Mouse (Mus musculus) heart, embryonic 12.5 days (tissue): ENCODE measurements around the gene Usp54. TPM values are rescaled to one million over a fixed set of nuclear protein-coding genes. Genes with fewer than 3 reads are reported as not detected.
"Not testable (repeated sequence)": the region's sequence is repeated elsewhere in the genome, so short reads cannot be mapped to it uniquely, and the experiment has no call there.

Source experiments
- ATAC-seq: fragments of 200-750 bp; cut with Nextera tagmentation; 2 replicates; pipeline ENCODE4 v1.8.0; 2017; ENCODE audit warnings: moderate TSS enrichment, moderate library complexity; ENCODE audit not compliant: insufficient number of reproducible peaks, low FRiP score
- H3K27ac ChIP-seq: fragments of 300-500 bp; sonication (generic); 2 replicates; pipeline ENCODE4 v1.5.1; 2016; ENCODE audit warnings: mild to moderate bottlenecking, moderate library complexity; ENCODE audit not compliant: poor library complexity, severe bottlenecking
- H3K27me3 ChIP-seq: fragments of 300-500 bp; sonication (generic); replicated peaks from 2 replicates; pipeline ENCODE4 v1.6.1; 2016; ENCODE audit warnings: mild to moderate bottlenecking, moderate library complexity
- H3K36me3 ChIP-seq: fragments of 300-500 bp; sonication (generic); 2 replicates; pipeline ENCODE4 v1.6.1; 2016; ENCODE audit warnings: mild to moderate bottlenecking, moderate library complexity
- H3K4me1 ChIP-seq: fragments of 300-500 bp; sonication (generic); replicated peaks from 2 replicates; pipeline ENCODE4 v1.6.1; 2016; ENCODE audit warnings: mild to moderate bottlenecking
- H3K4me2 ChIP-seq: fragments of 300-500 bp; sonication (generic); 2 replicates; pipeline ENCODE4 v1.6.1; 2016; ENCODE audit warnings: mild to moderate bottlenecking, moderate library complexity
- H3K4me3 ChIP-seq: fragments of 300-500 bp; sonication (generic); 2 replicates; pipeline ENCODE4 v1.5.1; 2016; ENCODE audit warnings: mild to moderate bottlenecking
- H3K9ac ChIP-seq: fragments of 300-500 bp; sonication (generic); 2 replicates; pipeline ENCODE4 v1.6.1; 2016; ENCODE audit warnings: mild to moderate bottlenecking, moderate library complexity
- H3K9me3 ChIP-seq: fragments of 300-500 bp; sonication (generic); replicated peaks from 2 replicates; pipeline ENCODE4 v1.6.1; 2016; ENCODE audit warnings: mild to moderate bottlenecking, moderate library complexity
- WGBS: fragments of 180-500 bp; shearing (Covaris S2); methylation state at CpG from one replicate; pipeline ENCODE4 v1.1.7; 2016; 5-methylcytosine and 5-hydroxymethylcytosine counted together
- polyA plus RNA-seq: library from polyadenylated mRNA; unstranded; fragments of >200 nt; fragmentation: Nextera tagmentation; extraction: Ambion mirVana; gene quantifications from 2 replicates; pipeline ENCODE4 v1.2.1, GENCODE M21; 2016

Usp54 gene
- polyA plus RNA-seq, 1 experiment from 2014 or later = 7.4 TPM

- Histone ChIP-seq H3K4me2 (peak overlapping the region; percentile 44), H3K27me3 (no peaks in the 10 kb centered on the region), H3K9ac (no peak overlapping the region), H3K9me3 (no peaks in the 10 kb centered on the region), H3K4me3 (no peak overlapping the region), H3K36me3 (peaks cover 8% of the 10 kb centered on the region; the same call in 1 of the 2 replicates), H3K4me1 (peaks cover 18% of the 10 kb centered on the region), H3K27ac (peak overlapping the region; percentile 85)
- ATAC-seq = no peak
- WGBS = 56% methylated on average over 3 of the region's 3 CpGs
Measured at GRCm38 (mm10) chr14:20609519-20609918, 31.3 kb downstream of the Usp54 start.

GRCm38 (mm10) chr14:20607396-20608126 is 33.3 kb downstream of the Usp54 start:
- H3K4me1 ChIP-seq = peaks cover 18% of the 10 kb centered on the region
- H3K9ac ChIP-seq = 0 out of 2 replicates have a peak overlapping the region, but pooled peaks have one; percentile 20
- H3K27me3 ChIP-seq = no peaks in the 10 kb centered on the region
- H3K4me3 ChIP-seq = no peak overlapping the region
- ATAC-seq = no peak
- H3K27ac ChIP-seq = no peak overlapping the region; the same call in 1 of the 2 replicates
- peaks cover 14% of the 10 kb centered on the region for H3K36me3 ChIP-seq
- WGBS = 71% methylated on average over 9 of the region's 9 CpGs
- H3K9me3 ChIP-seq = no peaks in the 10 kb centered on the region
- H3K4me2 ChIP-seq = no peak overlapping the region

- Histone ChIP-seq H3K27ac (no peak overlapping the region), H3K27me3 (no peaks in the 10 kb centered on the region), H3K9me3 (no peaks in the 10 kb centered on the region), H3K9ac (no peak overlapping the region), H3K36me3 (peaks cover 8% of the 10 kb centered on the region; the same call in 1 of the 2 replicates), H3K4me2 (no peak overlapping the region), H3K4me1 (peaks cover 10% of the 10 kb centered on the region), H3K4me3 (no peak overlapping the region)
- no peak for ATAC-seq
- WGBS = 71% methylated on average over 1 of the region's 1 CpGs
Measured at GRCm38 (mm10) chr14:20601287-20601686, 39.6 kb downstream of the Usp54 start.

GRCm38 (mm10) chr14:20600203-20600602 is 40.7 kb downstream of the Usp54 start:
- Histone ChIP-seq H3K27ac (0 out of 2 replicates have a peak overlapping the region, but pooled peaks have one; percentile 34), H3K4me2 (no peak overlapping the region), H3K36me3 (peaks cover 6% of the 10 kb centered on the region; the same call in 1 of the 2 replicates), H3K4me3 (no peak overlapping the region), H3K9ac (no peak overlapping the region), H3K27me3 (no peaks in the 10 kb centered on the region), H3K9me3 (no peaks in the 10 kb centered on the region), H3K4me1 (peaks cover 18% of the 10 kb centered on the region)
- no peak for ATAC-seq
- WGBS = 54% methylated on average over 2 of the region's 2 CpGs

GRCm38 (mm10) chr14:20599542-20599941 is 41.3 kb downstream of the Usp54 start:
- ATAC-seq = no peak
- H3K27me3 ChIP-seq = no peaks in the 10 kb centered on the region
- peaks cover 6% of the 10 kb centered on the region; the same call in 1 of the 2 replicates for H3K36me3 ChIP-seq
- no peak overlapping the region; the same call in 1 of the 2 replicates for H3K4me2 ChIP-seq
- no peak overlapping the region for H3K9ac ChIP-seq
- H3K9me3 ChIP-seq = no peaks in the 10 kb centered on the region
- H3K4me3 ChIP-seq = no peak overlapping the region
- H3K27ac ChIP-seq = 0 out of 2 replicates have a peak overlapping the region, but pooled peaks have one; percentile 33
- peaks cover 20% of the 10 kb centered on the region for H3K4me1 ChIP-seq
- 17% methylated on average over 2 of the region's 2 CpGs for WGBS

GRCm38 (mm10) chr14:20595781-20596180 is 45.1 kb downstream of the Usp54 start:
- peaks cover 20% of the 10 kb centered on the region for H3K4me1 ChIP-seq
- H3K4me3 ChIP-seq = no peak overlapping the region
- H3K9me3 ChIP-seq = no peaks in the 10 kb centered on the region
- peak overlapping the region; percentile 5; the same call in 1 of the 2 replicates for H3K27ac ChIP-seq
- no peak for ATAC-seq
- no peak overlapping the region for H3K9ac ChIP-seq
- no peaks in the 10 kb centered on the region for H3K27me3 ChIP-seq
- H3K4me2 ChIP-seq = no peak overlapping the region
- no peaks in the 10 kb centered on the region for H3K36me3 ChIP-seq
- WGBS = 42% methylated on average over 3 of the region's 3 CpGs

- peaks cover 18% of the 10 kb centered on the region for H3K36me3 ChIP-seq
- no peak overlapping the region for H3K9ac ChIP-seq
- no peak overlapping the region for H3K4me2 ChIP-seq
- no peak overlapping the region for H3K27ac ChIP-seq
- no peak for ATAC-seq
- no peak overlapping the region for H3K4me3 ChIP-seq
- H3K9me3 ChIP-seq = no peaks in the 10 kb centered on the region
- H3K27me3 ChIP-seq = no peaks in the 10 kb centered on the region
- no peaks in the 10 kb centered on the region for H3K4me1 ChIP-seq
- WGBS = 57% methylated on average over 5 of the region's 5 CpGs
Measured at GRCm38 (mm10) chr14:20587458-20587857, 53.4 kb downstream of the Usp54 start.

GRCm38 (mm10) chr14:20578822-20579407 is 61.9 kb downstream of the Usp54 start:
- Histone ChIP-seq H3K4me3 (no peak overlapping the region), H3K9ac (no peak overlapping the region), H3K9me3 (no peaks in the 10 kb centered on the region), H3K4me1 (0 out of 2 replicates have a peak, but pooled peaks cover 2% of the 10 kb centered on the region), H3K36me3 (peaks cover 22% of the 10 kb centered on the region), H3K4me2 (no peak overlapping the region), H3K27me3 (no peaks in the 10 kb centered on the region), H3K27ac (no peak overlapping the region)
- 74% methylated on average over 6 of the region's 6 CpGs for WGBS
- no peak for ATAC-seq

- ATAC-seq = no peak
- Histone ChIP-seq H3K9ac (no peak overlapping the region), H3K27ac (peak overlapping the region; percentile 55; the same call in 1 of the 2 replicates), H3K36me3 (peaks cover 16% of the 10 kb centered on the region), H3K4me3 (no peak overlapping the region), H3K9me3 (no peaks in the 10 kb centered on the region), H3K4me2 (no peak overlapping the region), H3K4me1 (0 out of 2 replicates have a peak, but pooled peaks cover 2% of the 10 kb centered on the region), H3K27me3 (no peaks in the 10 kb centered on the region)
- 41% methylated on average over 7 of the region's 7 CpGs for WGBS
Measured at GRCm38 (mm10) chr14:20576179-20576578, 64.7 kb downstream of the Usp54 start.

- H3K4me2 ChIP-seq, H3K4me3 ChIP-seq, ATAC-seq, H3K27ac ChIP-seq, H3K9ac ChIP-seq, H3K9me3 ChIP-seq, H3K27me3 ChIP-seq, H3K4me1 ChIP-seq: not testable (repeated sequence)
- 91% methylated on average over 3 of the region's 3 CpGs for WGBS
- H3K36me3 ChIP-seq = peaks cover 35% of the 10 kb centered on the region
Measured at GRCm38 (mm10) chr14:20573196-20573595, 67.7 kb downstream of the Usp54 start.

- Histone ChIP-seq H3K9me3 (no peaks in the 10 kb centered on the region), H3K4me3 (no peak overlapping the region), H3K4me2 (no peak overlapping the region), H3K36me3 (peaks cover 66% of the 10 kb centered on the region), H3K27me3 (no peaks in the 10 kb centered on the region), H3K4me1 (no peaks in the 10 kb centered on the region), H3K27ac (no peak overlapping the region), H3K9ac (no peak overlapping the region)
- ATAC-seq = no peak
- WGBS = 73% methylated on average over 9 of the region's 9 CpGs
Measured at GRCm38 (mm10) chr14:20565256-20566021, 75.4 kb downstream of the Usp54 start.
